Mouse (Mus musculus) heart, embryonic 11.5 days (tissue): Measurements from ENCODE around the gene Ptafr. TPM values are rescaled to one million over a fixed set of nuclear protein-coding genes. Genes with fewer than 3 reads are reported as not detected.

Experiments used
- ATAC-seq: fragments of 200-750 bp; cut with Nextera tagmentation; replicated peaks from 2 replicates; pipeline ENCODE4 v1.8.0; 2017; ENCODE audit warnings: moderate library complexity; ENCODE audit not compliant: insufficient number of reproducible peaks, low FRiP score, low TSS enrichment
- H3K27ac ChIP-seq: fragments of 300-500 bp; sonication (generic); 2 replicates; pipeline ENCODE4 v1.5.1; 2014; ENCODE audit warnings: mild to moderate bottlenecking, low read depth, low read length
- H3K27me3 ChIP-seq: fragments of 300-500 bp; sonication (generic); 2 replicates; pipeline ENCODE4 v1.6.1; 2014; ENCODE audit warnings: mild to moderate bottlenecking, low read length, mixed read lengths; ENCODE audit not compliant: control insufficient read depth, insufficient read depth
- H3K36me3 ChIP-seq: fragments of 300-500 bp; sonication (generic); 2 replicates; pipeline ENCODE4 v1.6.1; 2014; ENCODE audit warnings: mild to moderate bottlenecking, low read length, moderate library complexity, mixed read lengths; ENCODE audit not compliant: control insufficient read depth, insufficient read depth
- H3K4me1 ChIP-seq: fragments of 300-500 bp; sonication (generic); 2 replicates; pipeline ENCODE4 v1.6.1; 2014; ENCODE audit warnings: low read length; ENCODE audit not compliant: control insufficient read depth, insufficient read depth
- H3K4me2 ChIP-seq: fragments of 300-500 bp; sonication (generic); 2 replicates; pipeline ENCODE4 v1.6.1; 2014; ENCODE audit warnings: mild to moderate bottlenecking, moderate library complexity
- H3K4me3 ChIP-seq: fragments of 300-500 bp; sonication (generic); 2 replicates; pipeline ENCODE4 v1.5.1; 2014; ENCODE audit warnings: low read depth, low read length
- H3K9ac ChIP-seq: fragments of 300-500 bp; sonication (generic); 2 replicates; pipeline ENCODE4 v1.6.1; 2014; ENCODE audit warnings: mild to moderate bottlenecking, low read depth, low read length, moderate library complexity
- H3K9me3 ChIP-seq: fragments of 300-500 bp; sonication (generic); replicated peaks from 2 replicates; pipeline ENCODE4 v1.6.1; 2016; ENCODE audit warnings: low read length; ENCODE audit not compliant: control insufficient read depth
- WGBS: fragments of 180-500 bp; shearing (Covaris S2); extraction: QIAGEN DNeasy Blood & Tissue Kit; methylation state at CpG from one replicate; pipeline ENCODE4 v1.1.7; 2014; ENCODE audit not compliant: insufficient replicate concordance; 5-methylcytosine and 5-hydroxymethylcytosine counted together
- polyA plus RNA-seq: library from polyadenylated mRNA; unstranded; fragments of >200 nt; fragmentation: Nextera tagmentation; extraction: Ambion mirVana; gene quantifications from 2 replicates; pipeline ENCODE4 v1.2.1, GENCODE M21; 2014

Ptafr gene
- polyA plus RNA-seq, 1 experiment from 2014 or later = 0.40 TPM

DNA sequence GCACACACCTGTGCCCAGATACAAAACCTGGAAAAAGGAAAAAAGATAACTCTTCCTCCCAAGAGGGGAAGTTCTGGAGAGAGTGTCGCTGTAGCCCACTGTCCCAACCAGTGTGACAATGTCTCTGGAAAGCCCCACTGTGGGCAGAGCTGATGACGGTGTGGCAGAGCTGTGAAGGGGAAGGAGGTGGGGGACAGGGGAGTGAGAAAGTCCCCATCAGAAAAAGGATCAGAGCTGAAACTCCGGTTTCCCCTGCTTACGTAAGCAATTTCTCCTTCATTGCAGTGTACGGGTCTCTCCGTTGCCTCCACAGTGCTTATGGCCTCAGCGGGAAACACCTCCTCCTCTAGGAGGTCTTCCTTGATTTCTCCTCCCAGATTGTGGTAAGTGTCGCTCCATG, 47.5 kb downstream of the Ptafr start:
- H3K4me2 ChIP-seq = no peak overlapping the region
- no peak overlapping the region for H3K4me3 ChIP-seq
- no peaks in the 10 kb centered on the region for H3K36me3 ChIP-seq
- no peak overlapping the region for H3K27ac ChIP-seq
- H3K27me3 ChIP-seq = no peaks in the 10 kb centered on the region
- H3K4me1 ChIP-seq = peaks cover 6% of the 10 kb centered on the region
- 0 out of 2 replicates have a peak, but pooled peaks cover 3% of the 10 kb centered on the region for H3K9me3 ChIP-seq
- no peak overlapping the region for H3K9ac ChIP-seq
- ATAC-seq = no peak
- WGBS = 76% methylated on average over 8 of the region's 8 CpGs

DNA sequence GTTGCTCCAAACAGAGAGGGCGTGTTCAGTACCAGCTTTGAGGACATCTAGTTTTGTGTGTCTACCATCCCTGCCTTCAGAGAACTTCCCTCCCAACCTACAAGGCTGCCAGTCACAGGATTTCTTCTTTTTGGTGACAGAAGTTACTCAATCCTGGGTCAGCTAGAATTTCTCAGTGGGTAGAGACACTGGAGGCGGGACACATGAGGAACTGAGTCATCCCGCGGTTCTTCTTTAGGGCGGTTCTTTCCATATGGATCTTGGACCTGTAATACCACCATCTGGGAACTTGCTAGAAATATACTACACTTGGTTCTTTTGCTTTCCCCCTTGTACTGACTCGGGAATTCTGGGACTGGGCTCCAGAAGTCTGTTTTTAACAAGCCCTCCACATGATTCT, 54.0 kb downstream of the Ptafr start:
- Histone ChIP-seq H3K27me3 (no peaks in the 10 kb centered on the region), H3K9me3 (0 out of 2 replicates have a peak, but pooled peaks cover 3% of the 10 kb centered on the region), H3K9ac (no peak overlapping the region), H3K4me1 (no peaks in the 10 kb centered on the region), H3K4me3 (no peak overlapping the region), H3K4me2 (no peak overlapping the region), H3K36me3 (no peaks in the 10 kb centered on the region), H3K27ac (no peak overlapping the region)
- 86% methylated on average over 6 of the region's 6 CpGs for WGBS
- ATAC-seq = no peak

DNA sequence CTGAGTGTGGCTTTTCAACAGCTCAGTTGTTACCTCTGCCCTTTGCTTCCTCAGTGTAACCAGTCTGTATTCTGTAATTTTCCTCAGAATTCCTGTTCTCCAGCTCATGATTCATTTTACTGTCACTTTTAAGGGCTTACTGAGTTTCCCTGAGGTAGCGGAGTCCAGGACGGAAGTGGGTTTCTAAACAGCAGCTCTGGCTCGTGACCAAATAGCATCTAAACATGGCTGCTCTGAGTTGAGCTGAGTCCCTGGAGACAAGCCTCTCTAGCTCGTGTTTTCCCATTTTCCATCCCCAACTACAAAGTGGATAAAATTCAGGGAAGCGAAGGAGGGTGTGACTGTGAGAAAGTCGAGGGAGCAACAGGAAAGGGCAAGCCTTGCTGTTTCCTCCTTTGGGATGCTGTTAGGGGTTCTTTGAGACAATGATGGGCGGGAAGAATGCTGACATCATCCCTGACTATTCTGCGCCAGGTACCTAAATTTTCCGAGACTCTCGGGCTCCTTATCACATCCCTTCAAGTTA, 55.0 kb downstream of the Ptafr start:
- no peak for ATAC-seq
- no peak overlapping the region for H3K27ac ChIP-seq
- 71% methylated on average over 10 of the region's 10 CpGs for WGBS

DNA sequence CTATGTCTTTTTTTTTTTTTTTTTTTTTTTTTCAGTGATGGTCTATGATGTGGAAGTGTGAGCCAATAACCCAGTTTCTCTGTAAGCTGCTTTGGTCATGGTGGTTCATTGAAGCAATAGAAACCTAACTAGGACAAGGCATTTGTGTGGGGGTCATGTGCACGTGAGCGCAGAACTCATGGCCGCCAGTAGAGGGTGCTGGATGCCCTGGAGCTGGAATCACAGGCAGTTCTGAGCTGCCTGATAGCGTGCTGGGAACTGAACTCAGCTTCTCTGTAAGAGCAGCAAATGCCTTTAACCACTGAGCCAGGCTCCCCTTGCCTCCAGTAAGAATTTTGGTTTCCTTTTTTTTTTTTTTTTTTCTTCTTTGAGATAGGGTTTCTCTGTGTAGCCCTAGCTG, 56.3 kb downstream of the Ptafr start:
- WGBS = 85% methylated on average over 4 of the region's 4 CpGs
- H3K4me2 ChIP-seq = no peak overlapping the region
- H3K36me3 ChIP-seq = no peaks in the 10 kb centered on the region
- H3K27me3 ChIP-seq = no peaks in the 10 kb centered on the region
- no peak overlapping the region for H3K9ac ChIP-seq
- no peak overlapping the region for H3K27ac ChIP-seq
- 0 out of 2 replicates have a peak, but pooled peaks cover 3% of the 10 kb centered on the region for H3K9me3 ChIP-seq
- ATAC-seq = no peak
- no peak overlapping the region for H3K4me3 ChIP-seq
- H3K4me1 ChIP-seq = no peaks in the 10 kb centered on the region

More for the DNA sequence above, 55.0 kb downstream of the Ptafr start:
- Histone ChIP-seq H3K9me3 (0 out of 2 replicates have a peak, but pooled peaks cover 3% of the 10 kb centered on the region), H3K4me2 (no peak overlapping the region), H3K4me1 (no peaks in the 10 kb centered on the region), H3K27me3 (no peaks in the 10 kb centered on the region), H3K36me3 (no peaks in the 10 kb centered on the region), H3K4me3 (no peak overlapping the region), H3K9ac (no peak overlapping the region)

DNA sequence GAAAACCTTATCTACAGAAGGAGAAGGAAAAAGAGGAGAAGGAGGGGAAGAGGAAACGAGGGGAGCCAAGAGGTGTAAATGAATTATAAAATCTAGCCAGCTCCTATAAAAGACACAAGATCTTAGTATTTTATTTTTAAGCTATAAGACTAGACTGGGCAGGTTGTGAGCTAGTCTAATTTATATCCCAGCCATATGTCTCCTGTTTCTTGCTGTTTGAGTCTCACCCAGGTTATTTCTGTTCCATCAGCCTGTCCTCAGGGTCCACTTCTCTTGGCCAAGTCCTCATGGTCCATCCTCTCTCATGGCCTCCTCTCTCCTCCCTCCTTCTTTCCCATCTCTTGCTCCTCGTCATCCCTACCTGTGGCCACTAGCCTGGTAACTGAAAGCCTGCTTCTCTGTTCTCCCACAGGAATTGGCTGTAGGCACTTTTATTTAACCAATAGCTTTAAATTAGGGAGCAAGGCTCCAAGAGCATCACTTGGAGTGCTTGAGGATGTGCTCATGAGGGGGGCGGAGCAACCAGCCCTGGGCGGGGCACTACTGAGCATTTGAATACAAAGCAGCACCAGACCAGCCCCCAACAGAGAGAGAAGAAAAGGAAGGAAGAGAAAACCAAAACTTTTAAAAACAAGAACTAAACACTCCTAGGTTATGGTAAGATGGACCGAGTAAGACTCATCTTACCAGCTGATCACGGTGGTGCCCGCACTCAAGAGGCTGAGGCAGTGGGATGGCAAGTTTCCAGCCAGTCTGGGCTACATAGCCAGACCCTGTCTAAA, 57.6 kb downstream of the Ptafr start:
- 69% methylated on average over 7 of the region's 7 CpGs for WGBS
- no peaks in the 10 kb centered on the region for H3K4me1 ChIP-seq
- H3K9ac ChIP-seq = no peak overlapping the region
- H3K4me2 ChIP-seq = no peak overlapping the region
- H3K27me3 ChIP-seq = no peaks in the 10 kb centered on the region
- no peak overlapping the region for H3K27ac ChIP-seq
- ATAC-seq = no peak
- no peak overlapping the region for H3K4me3 ChIP-seq
- H3K9me3 ChIP-seq = no peaks in the 10 kb centered on the region
- H3K36me3 ChIP-seq = no peaks in the 10 kb centered on the region

DNA sequence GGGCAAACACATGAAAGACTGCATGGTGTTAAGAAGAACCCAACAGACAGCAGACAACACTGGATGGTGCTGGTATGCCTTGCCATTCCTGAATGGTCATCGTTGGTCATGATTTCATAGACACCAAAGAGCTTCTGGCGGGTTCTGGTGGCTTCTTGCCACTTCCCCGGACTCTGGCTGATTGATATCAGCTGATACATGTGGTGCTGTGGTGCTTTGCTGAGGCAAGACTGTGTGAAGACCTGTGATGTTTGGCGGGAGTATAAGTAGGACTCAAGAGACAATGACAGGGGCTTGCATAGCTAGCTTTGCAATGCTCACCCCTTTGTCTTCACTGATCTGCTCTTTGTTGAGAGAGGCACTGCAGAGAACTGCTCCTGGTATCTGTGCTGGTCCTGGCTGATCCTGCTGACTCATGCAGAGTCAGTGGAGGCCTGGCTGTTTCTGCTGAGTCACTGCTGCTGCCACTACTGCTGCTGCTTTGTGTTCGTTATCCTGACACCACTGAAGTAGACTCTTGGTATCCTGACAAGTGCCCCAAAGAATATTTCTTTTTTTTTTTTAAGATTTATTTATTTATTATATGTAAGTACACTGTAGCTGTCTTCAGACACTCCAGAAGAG, 60.3 kb downstream of the Ptafr start:
- peak overlapping the region; percentile 89 for H3K27ac ChIP-seq
- 69% methylated on average over 5 of the region's 5 CpGs for WGBS

DNA sequence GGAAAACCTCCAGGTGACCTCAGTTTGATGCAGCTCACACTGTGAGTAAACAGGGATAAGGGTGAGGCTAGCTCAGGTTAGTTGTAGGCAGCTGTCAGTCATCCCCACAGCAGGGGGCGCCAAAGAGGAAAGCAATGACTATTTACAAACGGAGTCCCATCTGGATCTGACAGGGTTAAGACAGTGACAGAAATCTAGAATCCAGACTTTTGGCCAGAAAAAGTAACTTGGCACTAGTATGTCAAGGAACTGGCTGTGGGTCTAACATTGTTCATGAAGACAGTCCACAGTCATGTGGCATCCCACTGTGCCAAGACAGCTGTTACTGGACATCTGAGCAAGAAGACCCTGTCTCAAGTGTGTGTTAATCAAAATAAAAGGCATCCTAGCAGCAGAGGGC, 65.0 kb downstream of the Ptafr start:
- H3K4me3 ChIP-seq = no peak overlapping the region
- no peak for ATAC-seq
- H3K4me1 ChIP-seq = no peaks in the 10 kb centered on the region
- WGBS = 20% methylated on average over 2 of the region's 2 CpGs
- no peak overlapping the region for H3K4me2 ChIP-seq
- H3K27ac ChIP-seq = no peak overlapping the region
- H3K27me3 ChIP-seq = no peaks in the 10 kb centered on the region
- H3K36me3 ChIP-seq = no peaks in the 10 kb centered on the region
- H3K9ac ChIP-seq = no peak overlapping the region
- H3K9me3 ChIP-seq = no peaks in the 10 kb centered on the region

More for the DNA sequence above, 60.3 kb downstream of the Ptafr start:
- H3K9me3 ChIP-seq = no peaks in the 10 kb centered on the region
- ATAC-seq = peak; percentile 80
- no peaks in the 10 kb centered on the region for H3K27me3 ChIP-seq
- H3K9ac ChIP-seq = no peak overlapping the region
- H3K36me3 ChIP-seq = no peaks in the 10 kb centered on the region
- H3K4me3 ChIP-seq = no peak overlapping the region
- H3K4me2 ChIP-seq = no peak overlapping the region
- H3K4me1 ChIP-seq = no peaks in the 10 kb centered on the region
